Mouse (Mus musculus): ENCODE data around the gene Rgs6. TPM values are rescaled to one million over a fixed set of nuclear protein-coding genes. Genes with fewer than 3 reads are reported as not detected.

Rgs6 gene
- polyA plus RNA-seq, 1 experiment = 0.28 TPM

DNA sequence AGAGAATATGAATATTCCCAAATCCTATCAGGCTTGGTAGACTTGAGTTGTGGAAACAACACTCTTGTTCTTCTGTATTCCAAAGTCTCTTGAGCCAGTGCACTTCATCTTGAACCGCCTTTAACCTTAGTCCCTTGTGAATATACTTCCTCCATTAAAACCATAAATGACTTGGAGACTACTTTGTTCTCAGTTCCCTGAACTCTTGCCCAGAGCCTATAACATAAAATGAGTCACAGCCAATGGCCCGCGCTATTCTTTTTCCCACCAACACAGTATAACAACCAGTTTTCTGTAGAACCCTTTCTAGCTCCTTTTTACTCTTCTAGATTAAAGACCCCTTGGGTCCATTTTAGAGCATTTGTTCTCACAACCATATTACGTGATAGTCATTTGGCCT, 412.9 kb downstream of the Rgs6 start:
- H3K4me1 ChIP-seq (ENCODE audit: control insufficient read depth, insufficient read depth, low read length) = no peaks in the 10 kb centered on the region
- no peak overlapping the region for H3K4me3 ChIP-seq (ENCODE audit: insufficient read depth, low read length)
- no peak overlapping the region for H3K27ac ChIP-seq (ENCODE audit: insufficient read depth, low read depth, low read length)
- TF ChIP-seq POLR2A (IDR thresholded peaks at IDR 0.05; ENCODE audit: borderline replicate concordance, low read depth, low read length) (no peak), CTCF (IDR thresholded peaks at IDR 0.05; ENCODE audit: low read depth, low read length) (no peak)

DNA sequence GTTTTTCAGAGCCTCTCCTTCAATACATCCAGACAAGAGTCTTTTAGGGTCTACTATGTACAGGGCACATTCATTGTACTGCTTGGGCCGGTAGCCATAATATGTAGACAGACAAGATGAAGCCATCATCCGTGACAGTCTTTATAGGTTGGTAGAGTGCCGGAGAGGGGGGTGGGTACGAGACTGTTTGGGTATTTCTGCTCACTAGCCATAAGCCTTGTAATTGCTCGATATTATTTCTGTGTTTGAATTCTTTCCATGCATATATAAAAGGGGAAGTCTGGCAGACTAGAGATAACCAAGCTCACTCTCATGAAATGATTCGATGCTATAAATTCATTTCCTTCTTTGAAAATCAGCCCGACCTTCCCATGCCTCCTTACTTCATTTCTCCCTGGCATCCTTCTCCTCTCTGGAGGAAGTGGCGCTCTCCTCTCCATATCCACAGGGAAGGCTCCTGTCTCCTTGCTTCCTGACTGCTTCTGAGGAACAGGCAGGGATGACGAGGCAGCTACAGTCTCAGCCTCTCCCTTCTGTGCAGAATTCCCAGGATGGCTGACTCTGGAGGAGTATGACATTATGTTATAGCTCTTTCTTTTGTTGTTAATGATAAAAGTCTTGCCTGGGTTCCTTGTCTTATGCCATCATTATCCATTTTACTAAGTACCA, 416.1 kb downstream of the Rgs6 start:
- Histone ChIP-seq H3K4me1 (ENCODE audit: control insufficient read depth, insufficient read depth, low read length) (no peaks in the 10 kb centered on the region), H3K27ac (ENCODE audit: insufficient read depth, low read depth, low read length) (no peak overlapping the region), H3K4me3 (ENCODE audit: insufficient read depth, low read length) (no peak overlapping the region)
- TF ChIP-seq CTCF (IDR thresholded peaks at IDR 0.05; ENCODE audit: low read depth, low read length) = no peak

DNA sequence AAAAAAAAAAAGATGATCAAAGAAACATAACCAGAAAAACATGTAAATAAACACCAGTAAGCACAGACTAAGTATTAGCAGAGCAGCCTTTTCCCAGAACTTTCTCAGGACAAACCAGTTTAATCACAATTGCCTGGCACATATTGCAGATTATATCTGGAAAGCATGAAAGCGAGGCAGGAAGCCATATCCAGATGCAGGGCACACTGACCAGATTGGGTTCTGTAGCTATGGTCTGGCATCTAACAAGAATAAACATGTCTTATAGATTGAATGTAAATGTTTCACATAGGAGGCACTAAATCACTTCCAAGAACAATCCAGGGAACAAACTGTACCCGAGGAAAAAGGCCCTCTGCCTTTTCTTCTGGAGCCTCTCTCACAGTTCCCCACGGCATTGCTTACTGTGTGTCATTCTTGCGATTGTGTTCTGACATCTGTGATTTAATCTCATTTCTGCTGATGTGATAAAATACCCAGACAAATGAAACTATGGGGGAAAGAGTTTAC, 423.0 kb downstream of the Rgs6 start:
- TF ChIP-seq CTCF (IDR thresholded peaks at IDR 0.05; ENCODE audit: low read depth, low read length) (no peak), POLR2A (IDR thresholded peaks at IDR 0.05; ENCODE audit: borderline replicate concordance, low read depth, low read length) (no peak)
- H3K4me1 ChIP-seq (ENCODE audit: control insufficient read depth, insufficient read depth, low read length) = no peaks in the 10 kb centered on the region
- H3K27ac ChIP-seq (ENCODE audit: insufficient read depth, low read depth, low read length) = no peak overlapping the region
- no peak overlapping the region for H3K4me3 ChIP-seq (ENCODE audit: insufficient read depth, low read length)

DNA sequence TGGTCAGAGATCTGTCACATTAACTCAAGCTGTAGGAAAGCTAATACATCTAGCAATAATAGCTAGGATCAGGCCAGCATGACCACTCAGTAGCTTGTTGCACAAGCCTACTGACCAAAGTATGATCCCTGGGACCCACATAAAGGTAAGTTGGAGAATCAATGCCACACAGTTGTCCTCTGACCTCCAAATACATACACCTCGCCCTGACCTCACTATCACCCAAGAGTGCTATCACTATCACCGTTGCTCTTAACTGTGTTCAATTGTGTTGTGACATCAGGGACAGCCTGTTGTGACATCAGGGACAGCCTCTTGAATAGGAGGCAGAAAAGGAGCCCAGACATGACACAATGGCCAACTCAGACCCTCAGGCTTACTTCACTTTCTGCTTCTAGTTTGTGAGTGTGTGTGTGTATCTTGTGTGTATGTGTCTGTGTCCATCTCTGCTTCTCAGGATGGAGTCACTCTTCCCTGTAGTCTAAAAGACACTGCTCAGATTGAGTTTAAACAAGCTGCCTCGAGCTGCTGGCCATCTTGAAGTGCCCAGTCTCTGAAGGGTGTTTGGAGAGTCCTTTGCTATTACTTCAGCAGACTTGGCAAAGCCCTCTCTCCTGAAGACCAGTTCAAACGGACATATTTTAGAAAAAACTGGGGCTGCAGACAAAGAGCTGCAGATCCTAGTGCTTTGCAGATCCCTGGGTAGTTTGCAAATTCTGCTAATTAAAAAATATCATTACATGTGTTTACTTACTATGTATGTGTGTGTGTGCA, 426.0 kb downstream of the Rgs6 start:
- Histone ChIP-seq H3K4me1 (ENCODE audit: control insufficient read depth, insufficient read depth, low read length) (no peaks in the 10 kb centered on the region), H3K27ac (ENCODE audit: insufficient read depth, low read depth, low read length) (no peak overlapping the region), H3K4me3 (ENCODE audit: insufficient read depth, low read length) (no peak overlapping the region)
- TF ChIP-seq POLR2A (IDR thresholded peaks at IDR 0.05; ENCODE audit: borderline replicate concordance, low read depth, low read length) (no peak), CTCF (IDR thresholded peaks at IDR 0.05; ENCODE audit: low read depth, low read length) (no peak)

DNA sequence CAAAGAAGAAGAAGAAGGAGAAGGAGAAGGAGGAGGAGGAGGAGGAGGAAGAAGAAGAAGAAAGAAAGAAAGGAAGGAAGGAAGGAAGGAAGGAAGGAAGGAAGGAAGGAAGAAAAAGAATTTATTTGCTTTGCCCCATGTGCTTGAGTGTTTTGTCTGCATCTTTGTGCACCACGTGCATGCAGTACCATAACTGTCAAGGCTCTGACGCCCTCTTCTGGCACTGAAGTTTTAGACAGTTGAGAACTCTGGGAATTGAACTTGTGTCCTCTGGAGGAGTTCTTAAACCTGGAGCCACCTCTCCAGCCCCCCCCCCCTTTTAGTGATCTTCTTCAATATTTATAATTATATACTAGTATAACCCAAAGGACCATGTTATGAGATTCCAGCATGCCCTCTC, 426.8 kb downstream of the Rgs6 start:
- H3K27ac ChIP-seq (ENCODE audit: insufficient read depth, low read depth, low read length) = no peak overlapping the region
- H3K4me3 ChIP-seq (ENCODE audit: insufficient read depth, low read length) = no peak overlapping the region
- no peaks in the 10 kb centered on the region for H3K4me1 ChIP-seq (ENCODE audit: control insufficient read depth, insufficient read depth, low read length)
- TF ChIP-seq CTCF (IDR thresholded peaks at IDR 0.05; ENCODE audit: low read depth, low read length) (no peak), POLR2A (IDR thresholded peaks at IDR 0.05; ENCODE audit: borderline replicate concordance, low read depth, low read length) (no peak)

DNA sequence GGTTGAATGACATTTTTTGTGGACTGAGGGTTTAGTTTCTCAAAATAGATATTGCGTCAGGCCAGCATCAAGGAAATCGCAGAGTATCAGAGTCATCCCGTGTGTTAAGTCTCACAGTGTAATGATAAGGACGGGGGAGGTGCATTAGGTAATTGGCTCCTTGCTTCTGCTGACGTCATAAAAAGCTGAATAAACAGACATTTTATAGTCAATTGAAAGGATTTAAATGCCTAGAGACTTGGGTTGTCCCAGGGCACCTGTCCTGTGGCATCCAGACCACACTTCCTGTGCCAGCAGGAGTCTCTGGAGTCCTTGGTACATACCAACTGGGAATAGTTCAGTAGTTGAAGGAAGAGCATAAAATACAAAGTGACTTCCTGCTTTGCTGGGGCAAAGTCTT, 427.3 kb downstream of the Rgs6 start:
- no peaks in the 10 kb centered on the region for H3K4me1 ChIP-seq (ENCODE audit: control insufficient read depth, insufficient read depth, low read length)
- H3K4me3 ChIP-seq (ENCODE audit: insufficient read depth, low read length) = no peak overlapping the region
- H3K27ac ChIP-seq (ENCODE audit: insufficient read depth, low read depth, low read length) = no peak overlapping the region
- no peak for TF ChIP-seq POLR2A (IDR thresholded peaks at IDR 0.05; ENCODE audit: borderline replicate concordance, low read depth, low read length)
- TF ChIP-seq CTCF (IDR thresholded peaks at IDR 0.05; ENCODE audit: low read depth, low read length) = no peak

DNA sequence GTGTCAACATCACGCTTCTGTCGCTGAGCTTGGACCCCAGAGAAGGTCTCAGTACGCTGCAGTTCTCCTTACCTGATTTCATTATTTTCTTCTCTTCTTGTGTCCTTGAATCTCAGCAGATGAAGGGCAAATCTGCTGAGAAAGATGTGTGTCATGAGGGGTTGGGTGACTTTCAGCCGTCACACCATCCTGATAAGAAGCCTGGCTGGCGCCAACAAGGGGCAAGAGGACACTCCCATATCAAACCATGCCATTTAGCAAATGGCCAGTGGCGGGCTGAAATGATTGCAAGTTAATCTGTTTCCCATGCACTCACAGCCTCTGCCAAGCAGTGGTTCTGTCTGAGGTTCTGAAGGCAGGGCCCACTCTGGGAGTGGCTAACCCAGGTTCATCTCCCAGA, 428.4 kb downstream of the Rgs6 start:
- no peak for TF ChIP-seq CTCF (IDR thresholded peaks at IDR 0.05; ENCODE audit: low read depth, low read length)
- no peak for TF ChIP-seq POLR2A (IDR thresholded peaks at IDR 0.05; ENCODE audit: borderline replicate concordance, low read depth, low read length)
- H3K4me3 ChIP-seq (ENCODE audit: insufficient read depth, low read length) = no peak overlapping the region

DNA sequence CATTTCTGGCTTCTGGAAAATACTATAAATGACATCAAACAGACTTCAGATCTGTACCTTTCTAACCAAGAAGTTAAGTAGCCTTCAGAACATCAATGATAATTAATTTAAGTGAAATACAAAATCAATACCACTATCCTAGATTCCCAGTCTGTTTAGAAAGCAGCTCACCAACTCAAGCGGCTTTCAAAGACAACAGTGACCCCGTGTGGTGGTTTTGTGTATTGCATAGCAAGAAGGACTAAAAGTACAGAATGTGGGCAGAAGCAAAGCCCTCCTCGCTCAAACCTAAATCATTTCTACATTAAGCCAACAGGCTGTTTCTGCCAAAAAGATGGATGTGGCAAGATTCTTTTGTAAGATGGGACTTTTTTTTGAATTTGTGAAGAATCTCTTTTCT, 429.9 kb downstream of the Rgs6 start:
- Histone ChIP-seq H3K4me3 (ENCODE audit: insufficient read depth, low read length) (no peak overlapping the region), H3K27ac (ENCODE audit: insufficient read depth, low read depth, low read length) (no peak overlapping the region), H3K4me1 (ENCODE audit: control insufficient read depth, insufficient read depth, low read length) (no peaks in the 10 kb centered on the region)
- no peak for TF ChIP-seq CTCF (IDR thresholded peaks at IDR 0.05; ENCODE audit: low read depth, low read length)
- TF ChIP-seq POLR2A (IDR thresholded peaks at IDR 0.05; ENCODE audit: borderline replicate concordance, low read depth, low read length) = no peak

More for the DNA sequence above, 428.4 kb downstream of the Rgs6 start:
- H3K27ac ChIP-seq (ENCODE audit: insufficient read depth, low read depth, low read length) = no peak overlapping the region
- H3K4me1 ChIP-seq (ENCODE audit: control insufficient read depth, insufficient read depth, low read length) = no peaks in the 10 kb centered on the region

DNA sequence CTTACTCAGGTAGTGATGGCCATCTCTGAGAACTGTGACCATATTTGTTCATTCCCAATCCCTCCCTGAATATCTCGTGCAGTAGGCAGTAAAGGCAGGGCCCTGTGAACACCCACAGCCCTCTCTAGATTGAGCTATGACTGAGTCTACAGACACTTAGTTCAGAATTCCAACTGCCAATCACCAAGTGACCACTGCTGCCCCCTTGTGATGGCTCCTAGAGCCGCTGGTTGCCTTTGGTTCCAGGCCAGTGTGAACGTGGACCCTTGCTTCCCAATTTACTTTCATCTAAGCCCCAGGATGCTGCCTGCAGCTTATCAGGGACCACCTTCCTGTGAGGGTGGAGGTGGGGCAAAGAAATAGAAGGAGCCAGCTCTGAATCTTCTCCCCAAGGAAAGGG, 438.9 kb downstream of the Rgs6 start:
- H3K4me1 ChIP-seq (ENCODE audit: control insufficient read depth, insufficient read depth, low read length) = no peaks in the 10 kb centered on the region
- H3K4me3 ChIP-seq (ENCODE audit: insufficient read depth, low read length) = no peak overlapping the region
- TF ChIP-seq POLR2A (IDR thresholded peaks at IDR 0.05; ENCODE audit: borderline replicate concordance, low read depth, low read length) (no peak), CTCF (IDR thresholded peaks at IDR 0.05; ENCODE audit: low read depth, low read length) (no peak)
- H3K27ac ChIP-seq (ENCODE audit: insufficient read depth, low read depth, low read length) = no peak overlapping the region

DNA sequence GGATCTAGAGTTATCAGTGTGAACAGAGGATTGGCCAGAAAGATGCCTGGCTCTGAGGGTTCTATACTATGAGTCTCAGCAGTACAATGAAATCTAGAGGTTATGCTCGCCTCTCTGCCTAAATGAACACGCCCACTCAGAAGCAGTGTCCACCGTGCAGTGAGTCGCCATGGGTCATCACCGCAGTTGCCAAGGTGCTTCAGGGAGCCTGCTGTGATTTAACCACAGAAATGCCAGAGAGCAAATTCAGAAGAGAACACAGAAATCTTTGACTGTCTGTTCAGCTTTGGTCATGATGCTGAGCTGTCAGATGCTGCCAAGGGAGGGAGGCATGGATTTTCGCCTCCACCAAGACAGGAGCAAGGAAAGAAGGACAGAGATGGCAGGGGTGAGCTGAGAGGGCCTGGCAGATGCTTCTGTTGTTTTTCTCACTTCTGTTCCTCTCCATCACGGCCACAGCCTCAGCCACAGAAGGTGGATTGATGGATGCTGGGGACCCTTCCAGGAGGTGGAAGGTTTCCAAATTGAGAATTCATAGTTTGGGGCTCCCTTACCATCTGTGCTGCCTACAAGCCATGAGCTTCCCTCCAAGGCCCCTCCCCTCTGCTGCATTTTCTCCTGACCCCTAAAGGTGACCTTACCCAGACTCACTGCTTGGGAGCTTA, 445.2 kb downstream of the Rgs6 start:
- Histone ChIP-seq H3K27ac (ENCODE audit: insufficient read depth, low read depth, low read length) (no peak overlapping the region), H3K4me1 (ENCODE audit: control insufficient read depth, insufficient read depth, low read length) (no peaks in the 10 kb centered on the region), H3K4me3 (ENCODE audit: insufficient read depth, low read length) (no peak overlapping the region)
- TF ChIP-seq CTCF (IDR thresholded peaks at IDR 0.05; ENCODE audit: low read depth, low read length) = no peak
- TF ChIP-seq POLR2A (IDR thresholded peaks at IDR 0.05; ENCODE audit: borderline replicate concordance, low read depth, low read length) = no peak

Data from bone marrow macrophage, adult 2 months (primary cell).